Mouse (Mus musculus) brown adipose tissue, adult 24 weeks (tissue): ENCODE results near the gene Rgmb. TPM values are rescaled to one million over a fixed set of nuclear protein-coding genes. Genes with fewer than 3 reads are reported as not detected.

Source experiments
- H3K27ac ChIP-seq: fragments of 200-500 bp; replicated peaks from 2 replicates; pipeline ENCODE4 v1.5.1; 2012; ENCODE audit warnings: low read depth, mild to moderate bottlenecking, low read length
- H3K4me1 ChIP-seq: fragments of 200-500 bp; 2 replicates; pipeline ENCODE4 v1.6.1; 2012; ENCODE audit warnings: low read length, mixed read lengths; ENCODE audit not compliant: control insufficient read depth, insufficient read depth, insufficient read length
- H3K4me3 ChIP-seq: fragments of 200-500 bp; 2 replicates; pipeline ENCODE4 v1.5.1; 2012; ENCODE audit warnings: low read depth, mild to moderate bottlenecking, low read length, moderate library complexity; ENCODE audit not compliant: insufficient read depth
- polyA plus RNA-seq: library from polyadenylated mRNA; stranded (reverse); fragments of >200 nt; gene quantifications from 2 replicates; pipeline ENCODE4 v1.2.4, GENCODE M21; 2012; ENCODE audit not compliant: missing spikeins, insufficient read depth, insufficient read length

The Rgmb gene
- polyA plus RNA-seq, 1 experiment: 8.0 TPM

GRCm38 (mm10) chr17:15769081-15769724 lies 61.6 kb downstream of the Rgmb start:
- peaks cover 3% of the 10 kb centered on the region for H3K4me1 ChIP-seq
- no peak overlapping the region for H3K4me3 ChIP-seq
- H3K27ac ChIP-seq: no peak overlapping the region

GRCm38 (mm10) chr17:15761191-15761590 lies 69.6 kb downstream of the Rgmb start:
- Histone ChIP-seq H3K4me1 (no peaks in the 10 kb centered on the region), H3K4me3 (no peak overlapping the region), H3K27ac (no peak overlapping the region)

Other genes with a start within 250 kb of the Rgmb start
- 9.2 and 13.2 TPM in 2 replicates for gene Chd1, start 126.1 kb downstream of the Rgmb start, polyA plus RNA-seq